Mouse (Mus musculus) MEL (cell line): Measurements from ENCODE around the gene Tpsb2. TPM values are rescaled to one million over a fixed set of nuclear protein-coding genes. Genes with fewer than 3 reads are reported as not detected.

Experiments used
- DNase-seq: peaks from one replicate; pipeline ENCODE4 v3.0.0; 2011; ENCODE audit warnings: low read depth, low spot score
- H3K27ac ChIP-seq: 2 replicates; pipeline ENCODE4 v1.5.1; 2012; ENCODE audit warnings: low read depth, mild to moderate bottlenecking, control low read depth, low read length, moderate library complexity; ENCODE audit not compliant: control insufficient read depth
- H3K27me3 ChIP-seq, 2 experiments: fragments of 150-350 bp in 1 of 2; sonication (generic) in 1 of 2; 2 replicates each; pipeline ENCODE4 v1.6.1; 2012; ENCODE audit warnings: low read length in 2 of 2, mild to moderate bottlenecking in 2 of 2, improper control_type of control experiment in 1 of 2, moderate library complexity in 1 of 2; ENCODE audit not compliant: insufficient read depth in 2 of 2, control insufficient read depth in 1 of 2
- H3K36me3 ChIP-seq, 2 experiments: 2 replicates each; pipeline ENCODE4 v1.6.1; 2012 to 2014; ENCODE audit warnings: low read length in 2 of 2, improper control_type of control experiment in 1 of 2, inconsistent platforms in 1 of 2, mild to moderate bottlenecking in 1 of 2; ENCODE audit not compliant: insufficient read depth in 2 of 2, control insufficient read depth in 1 of 2
- H3K4me1 ChIP-seq, 2 experiments: fragments of 150-350 bp in 1 of 2; sonication (generic) in 1 of 2; 2 replicates each; pipeline ENCODE4 v1.6.1; 2012; ENCODE audit warnings: low read length in 2 of 2, improper control_type of control experiment in 1 of 2, mild to moderate bottlenecking in 1 of 2; ENCODE audit not compliant: insufficient read depth in 2 of 2, control insufficient read depth in 1 of 2
- H3K4me3 ChIP-seq, 2 experiments: fragments of 150-350 bp in 1 of 2; sonication (generic) in 1 of 2; 2 replicates each; pipeline ENCODE4 v1.5.1; 2012; ENCODE audit warnings: low read depth in 2 of 2, low read length in 2 of 2, mild to moderate bottlenecking in 2 of 2, moderate library complexity in 2 of 2, control low read depth in 1 of 2, improper control_type of control experiment in 1 of 2; ENCODE audit not compliant: control insufficient read depth in 1 of 2, insufficient read depth in 1 of 2
- H3K79me2 ChIP-seq: 2 replicates; pipeline ENCODE4 v1.6.1; 2012; ENCODE audit warnings: mild to moderate bottlenecking, low read length, moderate library complexity; ENCODE audit not compliant: control insufficient read depth, poor library complexity, insufficient read depth
- H3K9ac ChIP-seq: 2 replicates; pipeline ENCODE4 v1.6.1; 2012; ENCODE audit warnings: low read depth, mild to moderate bottlenecking, control low read depth, low read length, moderate library complexity; ENCODE audit not compliant: control insufficient read depth, poor library complexity, severe bottlenecking
- H3K9me3 ChIP-seq: fragments of 150-350 bp; sonication (generic); replicated peaks from 2 replicates; pipeline ENCODE4 v1.6.1; 2012; ENCODE audit warnings: mild to moderate bottlenecking, low read length, improper control_type of control experiment, moderate library complexity; ENCODE audit not compliant: insufficient read depth
- BHLHE40 ChIP-seq: IDR thresholded peaks from 2 replicates; pipeline ENCODE4 v1.6.1; 2012; ENCODE audit warnings: low read depth, mild to moderate bottlenecking, inconsistent platforms, low read length, improper control_type of control experiment, borderline replicate concordance
- CHD1 ChIP-seq: IDR thresholded peaks from 2 replicates; pipeline ENCODE4 v1.6.1; 2012; ENCODE audit warnings: low read depth, mild to moderate bottlenecking, inconsistent platforms, low read length, improper control_type of control experiment
- CHD2 ChIP-seq: IDR thresholded peaks from 2 replicates; pipeline ENCODE4 v1.6.1; 2011; ENCODE audit warnings: low read length, improper control_type of control experiment
- CTCF ChIP-seq, 3 experiments: IDR thresholded peaks in 2 of 3; conservative IDR thresholded peaks in 1 of 3; 2 replicates each; pipeline ENCODE4 v1.5.1; 2011 to 2012; ENCODE audit warnings: low read length in 3 of 3, low read depth in 2 of 3, mild to moderate bottlenecking in 2 of 3, improper control_type of control experiment in 1 of 3, inconsistent platforms in 1 of 3, mixed read lengths in 1 of 3, moderate library complexity in 1 of 3; ENCODE audit not compliant: control insufficient read depth in 1 of 3, insufficient read depth in 1 of 3, poor library complexity in 1 of 3, severe bottlenecking in 1 of 3
- ETS1 ChIP-seq: IDR thresholded peaks from 2 replicates; pipeline ENCODE4 v1.6.1; 2012; ENCODE audit warnings: low read depth, mild to moderate bottlenecking, inconsistent platforms, low read length, improper control_type of control experiment, moderate library complexity
- GABPA ChIP-seq: IDR thresholded peaks from 2 replicates; pipeline ENCODE4 v1.6.1; 2012; ENCODE audit warnings: low read depth, mild to moderate bottlenecking, inconsistent platforms, low read length, improper control_type of control experiment, moderate library complexity
- GATA1 ChIP-seq: IDR thresholded peaks from 2 replicates; pipeline ENCODE4 v1.6.1; 2011; ENCODE audit warnings: low read depth, low read length, improper control_type of control experiment
- MAFK ChIP-seq: IDR thresholded peaks from 2 replicates; pipeline ENCODE4 v1.6.1; 2011; ENCODE audit warnings: low read depth, mild to moderate bottlenecking, low read length, improper control_type of control experiment, borderline replicate concordance
- MAZ ChIP-seq: IDR thresholded peaks from 2 replicates; pipeline ENCODE4 v1.6.1; 2012; ENCODE audit warnings: low read depth, mild to moderate bottlenecking, inconsistent platforms, low read length, improper control_type of control experiment
- MEF2A ChIP-seq: IDR thresholded peaks from 2 replicates; pipeline ENCODE4 v1.6.1; 2014; ENCODE audit warnings: low read depth, mild to moderate bottlenecking, inconsistent platforms, low read length, improper control_type of control experiment; ENCODE audit not compliant: poor library complexity, insufficient replicate concordance, severe bottlenecking; ENCODE audit errors: extremely low read depth
- MYB ChIP-seq: IDR thresholded peaks from 2 replicates; pipeline ENCODE4 v1.6.1; 2011; ENCODE audit warnings: mild to moderate bottlenecking, low read depth, low read length, improper control_type of control experiment
- MYC ChIP-seq: IDR thresholded peaks from 2 replicates; pipeline ENCODE4 v1.6.1; 2011; ENCODE audit warnings: low read depth, mild to moderate bottlenecking, low read length, improper control_type of control experiment, moderate library complexity
- NELFE ChIP-seq: IDR thresholded peaks from 2 replicates; pipeline ENCODE4 v1.6.1; 2011; ENCODE audit warnings: low read depth, low read length, improper control_type of control experiment
- NRF1 ChIP-seq: IDR thresholded peaks from 2 replicates; pipeline ENCODE4 v1.6.1; 2014; ENCODE audit warnings: low read depth, mild to moderate bottlenecking, inconsistent platforms, low read length, improper control_type of control experiment, moderate library complexity; ENCODE audit not compliant: poor library complexity, insufficient read depth, severe bottlenecking
- POLR2A ChIP-seq, 2 experiments: IDR thresholded peaks; 2 replicates each; pipeline ENCODE4 v1.6.1; 2011 to 2012; ENCODE audit warnings: low read length in 2 of 2, mild to moderate bottlenecking in 2 of 2, control low read depth in 1 of 2, improper control_type of control experiment in 1 of 2, low read depth in 1 of 2, moderate library complexity in 1 of 2; ENCODE audit not compliant: control insufficient read depth in 1 of 2, insufficient read depth in 1 of 2, poor library complexity in 1 of 2
- POLR2AphosphoS2 ChIP-seq: IDR thresholded peaks from 2 replicates; pipeline ENCODE4 v1.6.1; 2011; ENCODE audit warnings: low read length, improper control_type of control experiment
- POLR2AphosphoS5 ChIP-seq: IDR thresholded peaks from 2 replicates; pipeline ENCODE4 v1.6.1; 2012; ENCODE audit warnings: low read depth, borderline replicate concordance, mild to moderate bottlenecking, inconsistent platforms, low read length, moderate library complexity, mixed read lengths
- SIN3A ChIP-seq: IDR thresholded peaks from 2 replicates; pipeline ENCODE4 v1.6.1; 2012; ENCODE audit warnings: low read length, improper control_type of control experiment, inconsistent platforms
- SMC3 ChIP-seq: IDR thresholded peaks from 2 replicates; pipeline ENCODE4 v1.6.1; 2011; ENCODE audit warnings: low read depth, low read length, improper control_type of control experiment
- TAL1 ChIP-seq: IDR thresholded peaks from 2 replicates; pipeline ENCODE4 v1.6.1; 2012; ENCODE audit warnings: mild to moderate bottlenecking, inconsistent platforms, low read length, moderate library complexity, mixed read lengths
- TCF12 ChIP-seq: IDR thresholded peaks from 2 replicates; pipeline ENCODE4 v1.6.1; 2014; ENCODE audit warnings: low read depth, mild to moderate bottlenecking, inconsistent platforms, low read length, improper control_type of control experiment, moderate library complexity
- UBTF ChIP-seq: IDR thresholded peaks from 2 replicates; pipeline ENCODE4 v1.6.1; 2012; ENCODE audit warnings: low read depth, mild to moderate bottlenecking, inconsistent platforms, low read length, improper control_type of control experiment, moderate library complexity, borderline replicate concordance; ENCODE audit not compliant: insufficient read depth
- USF1 ChIP-seq: IDR thresholded peaks from 2 replicates; pipeline ENCODE4 v1.6.1; 2014; ENCODE audit warnings: low read depth, mild to moderate bottlenecking, inconsistent platforms, low read length, improper control_type of control experiment, moderate library complexity
- USF2 ChIP-seq, 2 experiments: IDR thresholded peaks; 2 replicates each; pipeline ENCODE4 v1.6.1; 2011 to 2012; ENCODE audit warnings: improper control_type of control experiment in 2 of 2, low read length in 2 of 2, borderline replicate concordance in 1 of 2, inconsistent platforms in 1 of 2, low read depth in 1 of 2, mild to moderate bottlenecking in 1 of 2; ENCODE audit not compliant: insufficient read depth in 1 of 2
- ZKSCAN1 ChIP-seq: IDR thresholded peaks from 2 replicates; pipeline ENCODE4 v1.6.1; 2012; ENCODE audit warnings: low read depth, mild to moderate bottlenecking, inconsistent platforms, low read length, improper control_type of control experiment, moderate library complexity
- ZMIZ1 ChIP-seq: IDR thresholded peaks from 2 replicates; pipeline ENCODE4 v1.6.1; 2012; ENCODE audit warnings: low read depth, mild to moderate bottlenecking, inconsistent platforms, low read length, improper control_type of control experiment, moderate library complexity
- polyA plus RNA-seq, 2 experiments: library from polyadenylated mRNA; stranded (reverse) in 1 of 2; unstranded in 1 of 2; fragments of >175 nt in 1 of 2; fragments of >200 nt in 1 of 2; gene quantifications; 2 replicates each; pipeline versions ENCODE4 v1.2.1 to v1.2.4; 2012; ENCODE audit warnings: low replicate concordance in 2 of 2, low read depth in 1 of 2; ENCODE audit not compliant: insufficient read length in 2 of 2, insufficient read depth in 1 of 2, missing spikeins in 1 of 2
- total RNA-seq: library from RNA; depleted of rRNA; stranded (reverse); fragments of 300-350 nt; gene quantifications from 2 replicates; pipeline ENCODE4 v1.2.3, GENCODE M21; 2012

Tpsb2 gene
- total and polyA plus RNA-seq, 3 experiments = not detected

- Histone ChIP-seq H3K27me3 (no peaks in the 10 kb centered on the region), H3K9me3 (no peaks in the 10 kb centered on the region), H3K4me1 (no peaks in the 10 kb centered on the region), H3K27ac (no peak overlapping the region), H3K4me3 (no peak overlapping the region), H3K36me3 (no peaks in the 10 kb centered on the region), H3K79me2 (no peaks in the 10 kb centered on the region), H3K9ac (no peak overlapping the region)
- TF ChIP-seq SIN3A (no peak), USF2 (IDR thresholded peaks at IDR 0.05; ENCODE audit: borderline replicate concordance in 1 of 2, insufficient read depth in 1 of 2, low read depth in 1 of 2, low read length in 2 of 2) (no peak), USF1 (no peak), MAFK (no peak), POLR2AphosphoS5 (no peak), GATA1 (no peak)
- DNase-seq = no peak
These were observed 45.1 kb downstream of the Tpsb2 start for GRCm38 (mm10) chr17:25411251-25411650.

GRCm38 (mm10) chr17:25414209-25414608 lies 48.1 kb downstream of the Tpsb2 start:
- no peaks in the 10 kb centered on the region for H3K27me3 ChIP-seq
- TF ChIP-seq UBTF = no peak
- TF ChIP-seq MYC = no peak
- no peak for TF ChIP-seq CHD1
- TF ChIP-seq POLR2AphosphoS2 = no peak
- TF ChIP-seq SIN3A = no peak
- no peak for TF ChIP-seq TAL1
- no peak for TF ChIP-seq MAFK
- TF ChIP-seq TCF12 = no peak
- no peak for TF ChIP-seq ZMIZ1
- no peak for TF ChIP-seq GABPA
- no peak for TF ChIP-seq USF2 (IDR thresholded peaks at IDR 0.05; ENCODE audit: borderline replicate concordance in 1 of 2, insufficient read depth in 1 of 2, low read depth in 1 of 2, low read length in 2 of 2)
- TF ChIP-seq BHLHE40 = no peak
- TF ChIP-seq MAZ = no peak
- no peak for DNase-seq
- no peaks in the 10 kb centered on the region for H3K4me1 ChIP-seq
- no peak overlapping the region for H3K9ac ChIP-seq
- H3K9me3 ChIP-seq = no peaks in the 10 kb centered on the region
- H3K79me2 ChIP-seq = no peaks in the 10 kb centered on the region
- H3K27ac ChIP-seq = no peak overlapping the region
- no peak overlapping the region for H3K4me3 ChIP-seq
- no peaks in the 10 kb centered on the region for H3K36me3 ChIP-seq

- Histone ChIP-seq H3K4me1 (no peaks in the 10 kb centered on the region), H3K27me3 (no peaks in the 10 kb centered on the region), H3K27ac (no peak overlapping the region), H3K4me3 (no peak overlapping the region), H3K79me2 (no peaks in the 10 kb centered on the region), H3K9me3 (no peaks in the 10 kb centered on the region), H3K9ac (no peak overlapping the region), H3K36me3 (no peaks in the 10 kb centered on the region)
- no peak for TF ChIP-seq SMC3
- no peak for TF ChIP-seq SIN3A
- TF ChIP-seq NRF1 = no peak
- no peak for TF ChIP-seq GATA1
- TF ChIP-seq CHD2 = no peak
- TF ChIP-seq CTCF (IDR thresholded peaks at IDR 0.05 in 2 of 3, conservative IDR thresholded peaks at IDR 0.05 in 1 of 3; ENCODE audit: control insufficient read depth in 1 of 3, insufficient read depth in 1 of 3, low read depth in 2 of 3, low read length in 3 of 3, poor library complexity in 1 of 3, severe bottlenecking in 1 of 3) = no peak
- TF ChIP-seq MYC = no peak
- no peak for TF ChIP-seq MEF2A
- no peak for TF ChIP-seq MYB
- no peak for TF ChIP-seq ETS1
- TF ChIP-seq NELFE = no peak
- TF ChIP-seq ZKSCAN1 = no peak
- no peak for TF ChIP-seq CHD1
- no peak for TF ChIP-seq POLR2A (IDR thresholded peaks at IDR 0.05; ENCODE audit: control insufficient read depth in 1 of 2, insufficient read depth in 1 of 2, low read depth in 1 of 2, low read length in 2 of 2, poor library complexity in 1 of 2)
- DNase-seq = no peak
These were observed 48.8 kb downstream of the Tpsb2 start for GRCm38 (mm10) chr17:25414917-25415316.
